Mouse (Mus musculus): ENCODE results near the gene Bax. TPM values are rescaled to one million over a fixed set of nuclear protein-coding genes. Genes with fewer than 3 reads are reported as not detected.
A peak's percentile ranks its signal among the peaks of the same experiment; 100 is the strongest.

Bax gene
- polyA plus RNA-seq, 1 experiment from 2014 or later: 185 TPM

DNA sequence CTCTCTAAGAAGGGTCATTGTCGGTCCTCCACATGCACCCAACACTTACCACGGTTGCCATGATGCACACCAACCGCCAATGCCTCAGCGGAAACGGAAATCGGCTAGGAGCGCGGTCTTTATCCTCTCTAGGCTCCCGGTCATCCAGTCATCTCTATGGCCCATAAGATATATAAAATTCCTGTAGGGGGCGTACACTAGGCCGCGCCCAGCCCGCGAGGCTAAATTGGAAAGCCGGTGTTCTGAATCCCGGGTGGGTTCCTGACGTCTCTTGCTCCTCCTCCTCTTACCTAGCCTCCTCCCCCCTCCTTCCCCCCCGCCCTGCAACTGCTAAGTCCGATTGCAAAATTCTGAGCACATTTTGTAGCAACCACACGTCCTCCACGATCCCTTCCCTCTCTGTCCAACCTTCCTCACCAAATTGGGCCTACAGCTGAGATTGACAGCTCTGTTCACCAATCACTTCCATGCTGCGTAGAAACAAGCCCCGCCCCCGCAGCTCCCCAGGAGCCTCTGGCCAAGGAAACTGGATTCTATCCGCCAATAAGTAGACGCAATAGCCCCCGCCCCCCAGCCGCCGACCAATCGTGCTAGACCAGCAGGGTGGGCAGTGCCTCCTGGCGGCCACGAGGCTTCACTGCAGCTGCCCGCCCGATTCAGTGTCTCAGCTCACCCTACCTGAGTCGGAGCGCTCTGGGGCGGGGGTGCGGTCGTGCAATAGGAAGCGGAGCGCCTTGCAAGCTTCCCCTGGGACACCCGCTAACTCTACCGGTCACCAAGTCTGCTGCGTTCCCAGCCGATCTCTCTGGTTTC, 32.3 kb downstream of the Bax start, which contains the start of gene Gys1:
TSS of gene Gys1 (plus strand) at position 642 of the 813 bp plus-strand sequence.
- ATAC-seq: peak; percentile 97
- Histone ChIP-seq H3K4me3 (ENCODE audit: low read length) (peak within 1 kb of the TSS; percentile 71), H3K36me3 (ENCODE audit: control insufficient read depth, insufficient read depth, low read length) (peaks cover 3% of the 10 kb centered on the region; the same call in 1 of the 2 replicates), H3K27ac (ENCODE audit: low read length) (peak within 1 kb of the TSS; percentile 86), H3K4me2 (ENCODE audit: low read depth, low read length) (peak within 1 kb of the TSS; percentile 84), H3K4me1 (ENCODE audit: control insufficient read depth, insufficient read depth, low read length) (peaks cover 35% of the 10 kb centered on the region), H3K27me3 (replicated peaks; ENCODE audit: control insufficient read depth, insufficient read depth, low read length) (no peaks in the 10 kb centered on the region), H3K9me3 (ENCODE audit: control insufficient read depth, low read length) (no peaks in the 10 kb centered on the region), H3K9ac (ENCODE audit: low read depth, low read length) (peak within 1 kb of the TSS; percentile 91)
- WGBS: 0% methylated on average over 42 of the region's 45 CpGs

DNA sequence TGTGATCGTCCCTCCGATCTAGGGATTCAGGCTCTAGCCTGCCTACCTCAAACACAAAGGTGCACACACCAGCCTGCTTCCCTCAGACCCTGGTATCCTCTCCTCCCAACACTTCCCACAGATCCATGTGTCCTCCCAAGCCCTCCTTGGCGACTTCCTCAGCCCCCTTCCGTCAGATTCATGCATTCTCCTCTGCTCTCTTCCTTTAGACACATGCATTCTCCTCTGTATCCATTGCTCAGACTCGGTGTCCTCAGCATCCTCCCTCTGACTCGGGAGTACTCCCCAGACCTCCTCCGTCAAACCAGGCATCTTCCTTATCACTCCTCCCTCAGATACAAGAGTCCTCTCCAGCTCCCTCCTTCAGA, 32.9 kb downstream of the Bax start:
- Histone ChIP-seq H3K27me3 (replicated peaks; ENCODE audit: control insufficient read depth, insufficient read depth, low read length) (no peaks in the 10 kb centered on the region), H3K36me3 (ENCODE audit: control insufficient read depth, insufficient read depth, low read length) (peaks cover 4% of the 10 kb centered on the region; the same call in 1 of the 2 replicates), H3K4me1 (ENCODE audit: control insufficient read depth, insufficient read depth, low read length) (peaks cover 35% of the 10 kb centered on the region), H3K9ac (ENCODE audit: low read depth, low read length) (peak overlapping the region; percentile 79), H3K4me3 (ENCODE audit: low read length) (peak overlapping the region; percentile 71), H3K4me2 (ENCODE audit: low read depth, low read length) (peak overlapping the region; percentile 84), H3K9me3 (ENCODE audit: control insufficient read depth, low read length) (no peaks in the 10 kb centered on the region), H3K27ac (ENCODE audit: low read length) (peak overlapping the region; percentile 86)
- WGBS: 1% methylated on average over 7 of the region's 7 CpGs
- ATAC-seq: no peak

DNA sequence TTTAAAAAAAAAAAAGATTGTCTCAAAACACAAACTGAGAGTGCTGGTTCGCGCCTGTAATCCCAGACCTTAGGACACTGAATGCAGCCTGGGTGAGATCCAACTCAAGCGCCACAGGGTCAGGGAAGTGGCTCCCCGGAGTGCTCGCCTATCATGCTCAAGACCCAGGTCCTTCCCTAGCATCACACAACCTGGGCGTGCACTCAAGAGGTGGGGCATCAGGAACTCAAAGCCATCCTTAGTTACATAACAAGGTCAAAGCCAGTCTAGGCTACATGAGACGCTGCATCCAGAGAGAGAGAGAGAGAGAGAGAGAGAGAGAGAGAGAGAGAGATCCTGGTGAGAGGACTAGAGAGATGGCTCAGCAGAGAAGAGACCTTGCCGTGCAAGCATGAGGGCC, 40.1 kb downstream of the Bax start:
- no peaks in the 10 kb centered on the region for H3K27me3 ChIP-seq (replicated peaks; ENCODE audit: control insufficient read depth, insufficient read depth, low read length)
- H3K9ac ChIP-seq (ENCODE audit: low read depth, low read length): no peak overlapping the region
- H3K36me3 ChIP-seq (ENCODE audit: control insufficient read depth, insufficient read depth, low read length): peaks cover 27% of the 10 kb centered on the region
- no peak overlapping the region for H3K27ac ChIP-seq (ENCODE audit: low read length)
- H3K4me3 ChIP-seq (ENCODE audit: low read length): no peak overlapping the region
- H3K4me1 ChIP-seq (ENCODE audit: control insufficient read depth, insufficient read depth, low read length): no peaks in the 10 kb centered on the region
- ATAC-seq: no peak
- H3K4me2 ChIP-seq (ENCODE audit: low read depth, low read length): no peak overlapping the region
- WGBS: 90% methylated on average over 8 of the region's 8 CpGs
- H3K9me3 ChIP-seq (ENCODE audit: control insufficient read depth, low read length): no peaks in the 10 kb centered on the region

GRCm38 (mm10) chr7:45421194-45421593, 45.5 kb downstream of the Bax start:
- no peak overlapping the region for H3K27ac ChIP-seq (ENCODE audit: low read length)
- peaks cover 12% of the 10 kb centered on the region for H3K4me1 ChIP-seq (ENCODE audit: control insufficient read depth, insufficient read depth, low read length)
- peaks cover 21% of the 10 kb centered on the region for H3K36me3 ChIP-seq (ENCODE audit: control insufficient read depth, insufficient read depth, low read length)
- no peak overlapping the region for H3K4me2 ChIP-seq (ENCODE audit: low read depth, low read length)
- H3K9me3 ChIP-seq (ENCODE audit: control insufficient read depth, low read length): no peaks in the 10 kb centered on the region
- WGBS: 95% methylated on average over 14 of the region's 14 CpGs
- no peak overlapping the region for H3K9ac ChIP-seq (ENCODE audit: low read depth, low read length)
- no peak for ATAC-seq
- no peak overlapping the region for H3K4me3 ChIP-seq (ENCODE audit: low read length)
- H3K27me3 ChIP-seq (replicated peaks; ENCODE audit: control insufficient read depth, insufficient read depth, low read length): peaks cover 16% of the 10 kb centered on the region

GRCm38 (mm10) chr7:45420615-45420919, 46.1 kb downstream of the Bax start, which contains the start of gene Lhb:
Gene Lhb (plus strand): TSS chr7:45420820.
- 55% methylated on average over 6 of the region's 6 CpGs for WGBS
- Histone ChIP-seq H3K9ac (ENCODE audit: low read depth, low read length) (no peak within 1 kb of the TSS), H3K4me2 (ENCODE audit: low read depth, low read length) (no peak within 1 kb of the TSS), H3K27me3 (replicated peaks; ENCODE audit: control insufficient read depth, insufficient read depth, low read length) (peaks cover 21% of the 10 kb centered on the region), H3K4me3 (ENCODE audit: low read length) (no peak within 1 kb of the TSS), H3K27ac (ENCODE audit: low read length) (no peak within 1 kb of the TSS), H3K4me1 (ENCODE audit: control insufficient read depth, insufficient read depth, low read length) (peaks cover 13% of the 10 kb centered on the region), H3K9me3 (ENCODE audit: control insufficient read depth, low read length) (no peaks in the 10 kb centered on the region), H3K36me3 (ENCODE audit: control insufficient read depth, insufficient read depth, low read length) (peaks cover 21% of the 10 kb centered on the region)
- no peak for ATAC-seq

DNA sequence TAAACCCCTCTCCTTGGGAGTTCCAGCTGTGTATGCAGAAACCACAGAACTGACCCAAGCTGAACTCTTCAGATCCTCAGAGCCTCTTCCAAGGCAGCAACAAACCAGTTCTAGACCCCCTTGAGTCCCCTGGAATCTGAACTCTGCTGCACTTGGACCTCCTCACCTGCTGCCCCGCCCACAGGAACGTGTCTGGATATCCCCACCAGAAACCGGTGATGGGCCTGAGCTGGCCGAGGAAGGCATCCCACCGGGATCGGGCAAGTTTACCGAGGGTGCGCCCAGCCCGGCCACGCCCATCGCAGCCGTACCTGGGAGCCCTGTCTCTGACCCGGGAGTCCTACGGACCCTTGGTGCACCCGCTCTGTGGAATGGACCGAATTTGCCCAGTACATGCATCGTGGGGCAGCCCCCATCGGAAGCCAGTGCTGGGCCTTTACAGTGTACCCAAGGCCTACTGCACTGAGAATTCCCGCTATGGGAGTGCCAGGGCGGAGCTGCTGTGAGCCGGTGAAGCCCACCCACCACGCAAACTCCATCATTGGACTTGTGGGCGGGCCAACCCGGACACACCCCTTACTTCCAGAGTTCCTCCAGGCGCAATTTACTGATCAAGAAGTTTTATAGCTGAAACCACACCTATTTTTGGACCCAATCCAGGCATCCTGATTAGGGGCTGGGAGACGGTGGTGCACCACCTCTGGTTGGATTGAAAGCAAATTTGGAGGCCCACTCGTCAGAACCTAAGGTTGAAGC, 46.7 kb downstream of the Bax start:
- H3K9me3 ChIP-seq (ENCODE audit: control insufficient read depth, low read length): no peaks in the 10 kb centered on the region
- H3K9ac ChIP-seq (ENCODE audit: low read depth, low read length): no peak overlapping the region
- H3K4me1 ChIP-seq (ENCODE audit: control insufficient read depth, insufficient read depth, low read length): peaks cover 18% of the 10 kb centered on the region
- H3K27ac ChIP-seq (ENCODE audit: low read length): no peak overlapping the region
- peaks cover 26% of the 10 kb centered on the region for H3K27me3 ChIP-seq (replicated peaks; ENCODE audit: control insufficient read depth, insufficient read depth, low read length)
- peaks cover 20% of the 10 kb centered on the region for H3K36me3 ChIP-seq (ENCODE audit: control insufficient read depth, insufficient read depth, low read length)
- ATAC-seq: peak; percentile 21
- 12% methylated on average over 27 of the region's 27 CpGs for WGBS
- no peak overlapping the region for H3K4me3 ChIP-seq (ENCODE audit: low read length)
- H3K4me2 ChIP-seq (ENCODE audit: low read depth, low read length): no peak overlapping the region

GRCm38 (mm10) chr7:45417962-45418492, 48.7 kb downstream of the Bax start:
- Histone ChIP-seq H3K9ac (ENCODE audit: low read depth, low read length) (peak overlapping the region; percentile 26; the same call in 1 of the 2 replicates), H3K4me3 (ENCODE audit: low read length) (no peak overlapping the region), H3K9me3 (ENCODE audit: control insufficient read depth, low read length) (no peaks in the 10 kb centered on the region), H3K27me3 (replicated peaks; ENCODE audit: control insufficient read depth, insufficient read depth, low read length) (peaks cover 44% of the 10 kb centered on the region), H3K4me2 (ENCODE audit: low read depth, low read length) (no peak overlapping the region), H3K27ac (ENCODE audit: low read length) (no peak overlapping the region), H3K4me1 (ENCODE audit: control insufficient read depth, insufficient read depth, low read length) (peaks cover 32% of the 10 kb centered on the region), H3K36me3 (ENCODE audit: control insufficient read depth, insufficient read depth, low read length) (0 out of 2 replicates have a peak, but pooled peaks cover 4% of the 10 kb centered on the region)
- 10% methylated on average over 13 of the region's 13 CpGs for WGBS
- ATAC-seq: no peak

- H3K27me3 ChIP-seq (replicated peaks; ENCODE audit: control insufficient read depth, insufficient read depth, low read length): peaks cover 59% of the 10 kb centered on the region
- peaks cover 33% of the 10 kb centered on the region for H3K4me1 ChIP-seq (ENCODE audit: control insufficient read depth, insufficient read depth, low read length)
- no peaks in the 10 kb centered on the region for H3K36me3 ChIP-seq (ENCODE audit: control insufficient read depth, insufficient read depth, low read length)
- H3K9me3 ChIP-seq (ENCODE audit: control insufficient read depth, low read length): no peaks in the 10 kb centered on the region
- WGBS: 18% methylated on average over 37 of the region's 37 CpGs
- H3K27ac ChIP-seq (ENCODE audit: low read length): no peak overlapping the region
- no peak for ATAC-seq
- H3K9ac ChIP-seq (ENCODE audit: low read depth, low read length): peak overlapping the region; percentile 27; the same call in 1 of the 2 replicates
- H3K4me3 ChIP-seq (ENCODE audit: low read length): peak overlapping the region; percentile 15
- peak overlapping the region; percentile 26 for H3K4me2 ChIP-seq (ENCODE audit: low read depth, low read length)
Measured at GRCm38 (mm10) chr7:45415636-45416035, 51.1 kb downstream of the Bax start.

DNA sequence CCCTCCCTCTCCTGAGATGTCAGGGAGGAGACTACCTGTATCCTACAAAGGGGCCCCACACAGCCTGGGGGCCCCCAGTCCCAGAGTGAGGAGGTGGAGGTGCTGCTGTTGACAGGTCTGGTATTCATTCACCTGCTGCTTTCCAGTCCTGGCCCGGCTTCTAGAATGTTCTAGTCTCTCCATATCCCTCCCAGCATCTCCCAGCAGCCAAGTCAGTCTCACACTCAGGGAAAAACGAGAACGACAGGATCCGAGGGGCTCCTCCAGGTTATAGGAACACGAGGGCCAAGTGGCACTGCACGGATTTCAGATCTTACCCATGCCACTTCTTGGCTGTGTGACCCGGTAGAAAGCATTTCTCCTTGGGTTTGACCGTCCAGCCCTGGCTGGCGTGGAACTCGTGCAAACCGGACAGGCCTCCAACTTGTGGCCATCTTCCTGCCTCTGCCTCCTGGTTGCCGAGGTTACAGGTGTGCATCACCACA, 51.9 kb downstream of the Bax start:
- H3K36me3 ChIP-seq (ENCODE audit: control insufficient read depth, insufficient read depth, low read length): no peaks in the 10 kb centered on the region
- ATAC-seq: no peak
- H3K4me1 ChIP-seq (ENCODE audit: control insufficient read depth, insufficient read depth, low read length): peaks cover 26% of the 10 kb centered on the region
- no peaks in the 10 kb centered on the region for H3K9me3 ChIP-seq (ENCODE audit: control insufficient read depth, low read length)
- WGBS: 56% methylated on average over 12 of the region's 12 CpGs
- H3K27ac ChIP-seq (ENCODE audit: low read length): no peak overlapping the region
- H3K9ac ChIP-seq (ENCODE audit: low read depth, low read length): no peak overlapping the region
- H3K4me3 ChIP-seq (ENCODE audit: low read length): no peak overlapping the region
- peaks cover 68% of the 10 kb centered on the region for H3K27me3 ChIP-seq (replicated peaks; ENCODE audit: control insufficient read depth, insufficient read depth, low read length)
- H3K4me2 ChIP-seq (ENCODE audit: low read depth, low read length): no peak overlapping the region
